20 mouse cellular contexts compared by ENCODE assay signal in genomic region chr14:30916516-30916915, GRCm38 (mm10). TPM values are rescaled to one million over a fixed set of nuclear protein-coding genes. Genes with fewer than 3 reads are reported as not detected.
"Had no signal": no experiment of that assay in that cellular context is flagged by ENCODE, and none has a peak within 500 bp of the region (broad histone marks: within the 10 kb centered on the region; RNA-seq: fewer than 3 reads in every experiment).

No protein-coding gene starts in this region.

- H3K4me1 ChIP-seq: limb, embryonic 12.5 days; midbrain, embryonic 10.5 days; neural tube, embryonic 15.5 days had no signal

- H3K27me3 ChIP-seq: limb, embryonic 12.5 days; liver, embryonic 13.5 days; neural tube, embryonic 15.5 days had no signal

- H3K9me3 ChIP-seq: limb, embryonic 12.5 days; liver, embryonic 13.5 days; midbrain, embryonic 10.5 days; neural tube, embryonic 15.5 days had no signal

- H3K27ac ChIP-seq: limb, embryonic 12.5 days; liver, embryonic 13.5 days; midbrain, embryonic 10.5 days; neural tube, embryonic 15.5 days had no signal

- H3K36me3 ChIP-seq: limb, embryonic 12.5 days; midbrain, embryonic 10.5 days; neural tube, embryonic 15.5 days had no signal

- H3K4me2 ChIP-seq: limb, embryonic 12.5 days; liver, embryonic 13.5 days; neural tube, embryonic 15.5 days had no signal

- ATAC-seq: lung, postnatal 0 days had no signal

- DNase-seq: kidney, adult 8-10 months; kidney, postnatal 25 days; liver; liver, embryonic 13.5 days; liver, postnatal 0 days; midbrain, embryonic 14.5 days; retina, postnatal 1 day; right cerebral cortex, postnatal 4 days; spleen, adult 18-20 months; thymus, postnatal 4 days had no signal

- H3K4me3 ChIP-seq: limb, embryonic 12.5 days; liver, embryonic 13.5 days; midbrain, embryonic 10.5 days; myocyte; neural tube, embryonic 15.5 days had no signal

- H3K9ac ChIP-seq: limb, embryonic 12.5 days; liver, embryonic 13.5 days; liver, postnatal 0 days; neural tube, embryonic 15.5 days had no signal

RNA-seq across cellular contexts. Expression of gene Itih3, which starts 7.0 kb away (rescaled TPM):
- total RNA-seq: megakaryocyte progenitor cell, adult 5-6 weeks had no signal
- polyA plus RNA-seq: limb, embryonic 12.5 days; neural tube, embryonic 11.5 days had no signal

RNA-seq across cellular contexts. Expression of gene Itih1, which starts 26.6 kb away (rescaled TPM):
- total RNA-seq: layer of hippocampus, postnatal 25 days; left cerebral cortex, postnatal 36 days; megakaryocyte progenitor cell, adult 5-6 weeks had no signal
- polyA plus RNA-seq: midbrain, embryonic 10.5 days; midbrain, embryonic 14.5 days; neural tube, embryonic 11.5 days; neural tube, embryonic 15.5 days; stomach, embryonic 14.5 days had no signal

RNA-seq across cellular contexts. Expression of gene Itih4, which starts 30.2 kb away (rescaled TPM):
- total RNA-seq: layer of hippocampus, postnatal 25 days; left cerebral cortex, postnatal 36 days; megakaryocyte progenitor cell, adult 5-6 weeks had no signal
- polyA plus RNA-seq: midbrain, embryonic 10.5 days; midbrain, embryonic 14.5 days; neural tube, embryonic 11.5 days had no signal
